Mouse (Mus musculus) hindbrain, embryonic 16.5 days (tissue): ENCODE results near the gene Dapl1. TPM values are rescaled to one million over a fixed set of nuclear protein-coding genes. Genes with fewer than 3 reads are reported as not detected.

Experiments used
- ATAC-seq: fragments of 200-750 bp; cut with Nextera tagmentation; 2 replicates; pipeline ENCODE4 v1.8.0; 2017; ENCODE audit warnings: moderate TSS enrichment, moderate library complexity
- H3K27ac ChIP-seq: fragments of 300-500 bp; sonication (generic); 2 replicates; pipeline ENCODE4 v1.5.1; 2014; ENCODE audit warnings: low read depth, mild to moderate bottlenecking, control low read depth, low read length, moderate library complexity
- H3K27me3 ChIP-seq: fragments of 300-500 bp; sonication (generic); replicated peaks from 2 replicates; pipeline ENCODE4 v1.6.1; 2014; ENCODE audit warnings: low read length; ENCODE audit not compliant: control insufficient read depth, insufficient read depth
- H3K36me3 ChIP-seq: fragments of 300-500 bp; sonication (generic); 2 replicates; pipeline ENCODE4 v1.6.1; 2014; ENCODE audit warnings: mild to moderate bottlenecking, low read length, moderate library complexity, mixed read lengths; ENCODE audit not compliant: control insufficient read depth, insufficient read depth
- H3K4me1 ChIP-seq: fragments of 300-500 bp; sonication (generic); 2 replicates; pipeline ENCODE4 v1.6.1; 2014; ENCODE audit warnings: low read depth, low read length; ENCODE audit not compliant: control insufficient read depth, insufficient read depth
- H3K4me2 ChIP-seq: fragments of 300-500 bp; sonication (generic); 2 replicates; pipeline ENCODE4 v1.6.1; 2014; ENCODE audit warnings: mild to moderate bottlenecking, low read length, control low read depth, moderate library complexity
- H3K4me3 ChIP-seq: fragments of 300-500 bp; sonication (generic); 2 replicates; pipeline ENCODE4 v1.5.1; 2014; ENCODE audit warnings: mild to moderate bottlenecking, low read length, control low read depth, moderate library complexity
- H3K9ac ChIP-seq: fragments of 300-500 bp; sonication (generic); 2 replicates; pipeline ENCODE4 v1.6.1; 2014; ENCODE audit warnings: low read depth, mild to moderate bottlenecking, control low read depth, low read length, moderate library complexity
- H3K9me3 ChIP-seq: fragments of 300-500 bp; sonication (generic); 2 replicates; pipeline ENCODE4 v1.6.1; 2014; ENCODE audit warnings: mild to moderate bottlenecking, low read length, moderate library complexity; ENCODE audit not compliant: control insufficient read depth
- WGBS: fragments of 180-500 bp; shearing (Covaris S2); extraction: QIAGEN DNeasy Blood & Tissue Kit; methylation state at CpG from one replicate; pipeline ENCODE4 v1.1.7; 2014; 5-methylcytosine and 5-hydroxymethylcytosine counted together
- polyA plus RNA-seq: library from polyadenylated mRNA; unstranded; fragments of >200 nt; fragmentation: Nextera tagmentation; extraction: Ambion mirVana; gene quantifications from 2 replicates; pipeline ENCODE4 v1.2.1, GENCODE M21; 2015

Dapl1 gene
- polyA plus RNA-seq, 1 experiment from 2014 or later: 2.2 TPM

- 75% methylated on average over 2 of the region's 2 CpGs for whole genome bisulfite sequencing
- H3K4me2 ChIP-seq: no peak overlapping the region
- no peak for ATAC-seq
Measured at GRCm38 (mm10) chr2:59488235-59488634, 3.8 kb downstream of the Dapl1 start.

GRCm38 (mm10) chr2:59490353-59490752 is 5.9 kb downstream of the Dapl1 start:
- WGBS: 78% methylated on average over 7 of the region's 7 CpGs
- Histone ChIP-seq H3K4me3 (no peak overlapping the region), H3K4me1 (peaks cover 6% of the 10 kb centered on the region; the same call in 1 of the 2 replicates), H3K9me3 (no peaks in the 10 kb centered on the region), H3K36me3 (no peaks in the 10 kb centered on the region), H3K27me3 (no peaks in the 10 kb centered on the region), H3K9ac (no peak overlapping the region), H3K4me2 (no peak overlapping the region), H3K27ac (no peak overlapping the region)
- no peak for ATAC-seq

More at GRCm38 (mm10) chr2:59488235-59488634, 3.8 kb downstream of the Dapl1 start:
- H3K9ac ChIP-seq: no peak overlapping the region
- H3K36me3 ChIP-seq: no peaks in the 10 kb centered on the region
- H3K27ac ChIP-seq: no peak overlapping the region
- no peaks in the 10 kb centered on the region for H3K27me3 ChIP-seq
- H3K4me3 ChIP-seq: no peak overlapping the region
- H3K9me3 ChIP-seq: no peaks in the 10 kb centered on the region
- peaks cover 7% of the 10 kb centered on the region for H3K4me1 ChIP-seq

DNA sequence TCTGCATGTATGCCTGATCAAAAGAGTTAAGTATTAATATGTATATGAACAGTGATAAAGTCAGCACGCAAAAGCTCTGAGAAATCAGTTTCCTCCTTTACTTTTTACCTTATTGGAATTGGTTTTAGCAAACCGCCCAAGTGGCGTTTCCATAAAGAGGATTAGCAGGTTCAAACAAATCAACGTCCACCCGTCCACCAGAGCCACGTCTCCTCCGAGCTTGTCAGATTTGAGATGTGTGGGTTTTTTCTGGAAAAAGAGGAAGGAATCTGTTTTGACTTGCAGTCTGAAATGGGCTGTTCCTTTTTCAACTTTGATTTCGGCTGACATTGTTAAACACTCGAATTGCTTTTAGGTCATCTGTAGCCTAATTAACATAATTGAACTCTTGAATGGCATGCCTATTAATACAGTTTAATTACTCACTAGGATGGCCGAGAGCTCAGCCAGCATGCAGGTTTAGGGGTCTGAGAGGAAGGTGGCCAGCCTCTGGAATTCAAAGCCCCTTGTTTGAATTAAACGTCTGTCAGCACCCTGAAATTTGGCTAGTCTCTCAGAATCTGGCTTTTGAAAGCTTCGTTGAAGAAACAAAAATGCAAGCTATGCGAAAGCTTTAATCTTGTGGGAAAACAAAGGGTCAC is 9.1 kb downstream of the Dapl1 start:
- peaks cover 4% of the 10 kb centered on the region; the same call in 1 of the 2 replicates for H3K4me1 ChIP-seq
- H3K27ac ChIP-seq: no peak overlapping the region
- whole genome bisulfite sequencing: 34% methylated on average over 13 of the region's 13 CpGs
- no peak overlapping the region for H3K4me2 ChIP-seq
- no peak overlapping the region for H3K9ac ChIP-seq
- H3K4me3 ChIP-seq: no peak overlapping the region
- H3K27me3 ChIP-seq: no peaks in the 10 kb centered on the region
- ATAC-seq: no peak
- H3K36me3 ChIP-seq: no peaks in the 10 kb centered on the region
- H3K9me3 ChIP-seq: no peaks in the 10 kb centered on the region

DNA sequence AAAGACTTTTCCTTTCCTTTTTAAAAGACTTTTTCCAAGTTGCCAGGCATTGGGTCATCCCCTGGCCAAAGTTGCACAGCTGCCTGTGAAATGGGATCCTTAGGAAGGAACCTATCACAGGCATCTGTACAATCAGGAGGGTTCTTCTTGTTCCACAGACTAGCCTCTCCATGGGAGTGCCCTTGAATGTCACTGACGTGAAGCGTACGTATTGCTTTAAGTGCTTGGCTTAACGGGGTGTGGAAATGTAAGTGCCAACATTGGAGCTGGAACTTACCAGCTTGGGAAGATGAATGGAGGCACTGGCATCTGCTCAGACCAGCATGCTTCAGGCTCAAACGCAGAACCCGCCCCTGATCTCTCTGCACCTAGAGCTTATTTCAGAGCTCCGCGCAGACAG is 14.7 kb downstream of the Dapl1 start:
- Histone ChIP-seq H3K27me3 (no peaks in the 10 kb centered on the region), H3K4me2 (no peak overlapping the region), H3K4me1 (no peaks in the 10 kb centered on the region), H3K9ac (no peak overlapping the region), H3K9me3 (no peaks in the 10 kb centered on the region), H3K27ac (no peak overlapping the region), H3K4me3 (no peak overlapping the region), H3K36me3 (no peaks in the 10 kb centered on the region)
- 81% methylated on average over 8 of the region's 8 CpGs for WGBS
- no peak for ATAC-seq

DNA sequence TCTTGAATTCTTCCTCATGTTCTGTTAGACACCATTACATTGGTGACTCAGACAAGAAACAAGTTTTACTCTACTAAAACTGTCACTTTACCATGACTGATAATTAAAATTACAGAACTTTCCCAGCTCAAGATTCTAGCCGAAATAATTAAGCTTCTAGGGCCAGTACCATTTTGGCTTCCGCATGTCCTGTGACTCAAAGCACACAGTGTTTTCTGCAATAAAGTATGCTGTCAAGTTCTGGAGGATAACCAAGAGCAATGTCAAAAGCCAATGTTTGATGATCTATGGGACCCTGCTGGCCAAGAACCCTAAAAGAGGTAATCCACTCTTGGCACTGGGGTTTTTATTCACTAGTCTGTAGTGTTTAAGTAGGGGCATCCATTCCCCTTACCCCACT is 15.3 kb downstream of the Dapl1 start:
- no peak overlapping the region for H3K27ac ChIP-seq
- no peaks in the 10 kb centered on the region for H3K27me3 ChIP-seq
- no peak for ATAC-seq
- WGBS: 90% methylated on average over 2 of the region's 2 CpGs
- no peaks in the 10 kb centered on the region for H3K36me3 ChIP-seq
- no peak overlapping the region for H3K4me3 ChIP-seq
- no peaks in the 10 kb centered on the region for H3K4me1 ChIP-seq
- H3K4me2 ChIP-seq: no peak overlapping the region
- no peaks in the 10 kb centered on the region for H3K9me3 ChIP-seq
- no peak overlapping the region for H3K9ac ChIP-seq

DNA sequence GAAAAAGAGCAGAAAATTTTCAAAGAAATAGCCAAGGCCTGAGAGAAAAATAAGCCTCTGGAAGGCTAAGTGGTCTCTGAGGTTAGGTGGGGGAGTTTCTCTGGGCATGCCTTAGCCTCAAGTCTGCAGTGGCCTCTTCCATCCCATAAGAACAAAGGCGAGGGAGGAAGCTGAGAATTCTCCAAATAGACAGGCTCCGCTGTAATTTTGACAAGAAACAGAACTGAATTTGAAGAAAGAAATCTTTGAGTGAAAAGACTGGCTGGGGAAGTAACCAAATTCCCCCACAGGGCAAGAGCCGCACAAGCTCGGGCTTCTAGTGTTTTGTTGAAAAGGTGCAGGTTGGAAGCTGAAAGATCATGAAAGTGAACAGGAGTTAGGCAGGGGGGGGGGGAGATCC is 24.6 kb downstream of the Dapl1 start:
- H3K9ac ChIP-seq: no peak overlapping the region
- H3K36me3 ChIP-seq: no peaks in the 10 kb centered on the region
- H3K27ac ChIP-seq: no peak overlapping the region
- H3K27me3 ChIP-seq: no peaks in the 10 kb centered on the region
- ATAC-seq: no peak
- H3K9me3 ChIP-seq: no peaks in the 10 kb centered on the region
- no peak overlapping the region for H3K4me2 ChIP-seq
- H3K4me1 ChIP-seq: peaks cover 11% of the 10 kb centered on the region
- 82% methylated on average over 4 of the region's 4 CpGs for WGBS
- no peak overlapping the region for H3K4me3 ChIP-seq

DNA sequence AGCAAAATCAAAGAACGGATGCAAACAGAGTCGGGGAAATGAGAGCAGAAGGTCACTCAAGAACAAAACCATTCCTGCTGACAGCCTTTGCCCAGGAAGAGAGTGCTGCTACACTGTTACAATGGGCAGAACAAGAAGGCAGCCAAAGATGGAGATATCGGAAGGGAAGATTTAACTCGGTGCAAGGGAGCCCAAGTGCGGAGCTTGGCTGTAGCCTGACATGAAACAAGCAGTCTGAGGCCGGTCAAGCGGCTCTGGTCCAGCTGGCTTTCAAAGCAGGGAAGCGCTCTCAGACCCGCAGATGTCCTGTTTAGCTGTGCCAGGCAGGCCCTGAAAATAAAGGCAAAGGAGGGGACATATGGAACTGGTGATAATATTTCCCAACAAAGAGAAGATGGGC is 26.0 kb downstream of the Dapl1 start:
- Histone ChIP-seq H3K9me3 (no peaks in the 10 kb centered on the region), H3K4me2 (peak overlapping the region; percentile 29; the same call in 1 of the 2 replicates), H3K4me3 (no peak overlapping the region), H3K36me3 (no peaks in the 10 kb centered on the region), H3K27ac (peak overlapping the region; percentile 48; the same call in 1 of the 2 replicates), H3K27me3 (no peaks in the 10 kb centered on the region), H3K9ac (peak overlapping the region; percentile 3; the same call in 1 of the 2 replicates), H3K4me1 (peaks cover 11% of the 10 kb centered on the region)
- ATAC-seq: peak; percentile 69
- 24% methylated on average over 9 of the region's 9 CpGs for WGBS

DNA sequence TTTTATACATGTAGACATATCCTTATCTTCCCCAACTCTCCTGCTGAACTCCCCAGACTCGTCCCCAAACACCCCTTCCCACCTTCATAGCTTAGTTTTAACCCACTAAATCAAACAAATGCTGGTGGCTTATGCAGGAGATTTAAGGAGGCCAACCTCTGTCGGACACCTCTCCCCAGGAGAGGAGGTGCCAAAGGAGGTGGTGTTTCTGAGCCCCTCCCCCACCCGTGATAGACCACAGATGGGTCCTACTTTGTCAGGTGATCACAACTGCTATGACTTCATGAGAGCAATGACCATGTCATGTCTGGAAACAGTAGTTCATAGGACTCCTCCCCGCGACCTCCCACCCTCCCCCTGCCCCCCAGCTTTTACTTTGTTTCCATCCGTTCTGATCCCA is 26.4 kb downstream of the Dapl1 start:
- Histone ChIP-seq H3K9me3 (no peaks in the 10 kb centered on the region), H3K4me1 (peaks cover 11% of the 10 kb centered on the region), H3K36me3 (no peaks in the 10 kb centered on the region), H3K4me2 (no peak overlapping the region), H3K27me3 (no peaks in the 10 kb centered on the region), H3K9ac (no peak overlapping the region), H3K27ac (peak overlapping the region; percentile 48; the same call in 1 of the 2 replicates), H3K4me3 (no peak overlapping the region)
- ATAC-seq: peak; percentile 32; the same call in 1 of the 2 replicates
- WGBS: 74% methylated on average over 6 of the region's 6 CpGs

DNA sequence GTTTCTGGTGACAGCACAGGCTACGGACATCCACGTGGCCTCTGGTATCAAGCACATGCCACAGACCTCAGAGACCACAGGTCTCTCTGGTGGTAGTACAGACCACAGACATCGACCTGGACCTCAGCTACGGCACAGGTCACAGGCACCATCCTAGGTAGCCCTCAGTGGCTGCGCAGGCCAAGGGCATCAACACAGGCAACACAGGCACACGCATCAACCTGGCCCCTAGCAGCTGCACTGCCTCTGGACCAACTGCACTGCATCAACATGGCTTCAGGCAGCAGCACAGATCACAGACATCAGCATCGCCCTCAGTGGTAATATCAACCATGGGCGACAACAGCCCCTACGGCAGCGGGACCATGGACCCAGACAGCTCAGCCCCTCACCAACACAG is 36.2 kb downstream of the Dapl1 start:
- WGBS: 93% methylated on average over 10 of the region's 10 CpGs
- Histone ChIP-seq H3K27ac (no peak overlapping the region), H3K4me3 (no peak overlapping the region), H3K4me2 (no peak overlapping the region), H3K9ac (no peak overlapping the region), H3K27me3 (no peaks in the 10 kb centered on the region), H3K9me3 (no peaks in the 10 kb centered on the region), H3K36me3 (no peaks in the 10 kb centered on the region), H3K4me1 (peaks cover 3% of the 10 kb centered on the region; the same call in 1 of the 2 replicates)
- no peak for ATAC-seq
